Mouse (Mus musculus) heart, adult 2 months (tissue): ENCODE measurements around the gene Pigb. TPM values are rescaled to one million over a fixed set of nuclear protein-coding genes. Genes with fewer than 3 reads are reported as not detected.

Experiments
- DNase-seq, 2 experiments: peaks; one replicate each; pipeline ENCODE4 v3.0.0; 2021
- H3K27ac ChIP-seq: fragments of 200-600 bp; 2 replicates; pipeline ENCODE4 v1.8.1; 2022
- H3K27me3 ChIP-seq: fragments of 200-500 bp; 2 replicates; pipeline ENCODE4 v1.6.1; 2012; ENCODE audit warnings: mild to moderate bottlenecking, low read length, inconsistent platforms, mixed read lengths; ENCODE audit not compliant: control insufficient read depth, insufficient read depth
- H3K36me3 ChIP-seq: fragments of 200-500 bp; 2 replicates; pipeline ENCODE4 v1.6.1; 2012; ENCODE audit warnings: low read length, inconsistent platforms; ENCODE audit not compliant: control insufficient read depth, insufficient read depth
- H3K4me1 ChIP-seq: fragments of 200-500 bp; 2 replicates; pipeline ENCODE4 v1.6.1; 2011; ENCODE audit warnings: low read length; ENCODE audit not compliant: control insufficient read depth, insufficient read depth
- H3K4me3 ChIP-seq: fragments of 200-600 bp; 2 replicates; pipeline ENCODE4 v1.8.1; 2022
- H3K79me2 ChIP-seq: fragments of 200-500 bp; replicated peaks from 2 replicates; pipeline ENCODE4 v1.6.1; 2012; ENCODE audit warnings: mild to moderate bottlenecking, inconsistent platforms, low read length, moderate library complexity, mixed read lengths; ENCODE audit not compliant: control insufficient read depth, insufficient read depth
- H3K9ac ChIP-seq: fragments of 200-500 bp; 2 replicates; pipeline ENCODE4 v1.6.1; 2012; ENCODE audit warnings: low read depth, mild to moderate bottlenecking, control low read depth, inconsistent platforms, low read length, mixed read lengths
- CTCF ChIP-seq: fragments of 200-600 bp; IDR thresholded peaks from 2 replicates; pipeline ENCODE4 v1.8.1; 2022; ENCODE audit warnings: antibody characterized with exemption, mild to moderate bottlenecking, moderate library complexity
- EP300 ChIP-seq: fragments of 200-500 bp; IDR thresholded peaks from 2 replicates; pipeline ENCODE4 v1.6.1; 2011; ENCODE audit warnings: low read depth, low read length, control low read depth; ENCODE audit not compliant: insufficient read depth
- POLR2A ChIP-seq: fragments of 200-500 bp; IDR thresholded peaks from 2 replicates; pipeline ENCODE4 v1.6.1; 2011; ENCODE audit warnings: mild to moderate bottlenecking, low read depth, low read length, control low read depth; ENCODE audit not compliant: insufficient read depth
- WGBS: fragments of 180-500 bp; shearing (Covaris S2); methylation state at CpG from one replicate; pipeline ENCODE4 v1.1.7; 2018; 5-methylcytosine and 5-hydroxymethylcytosine counted together
- intact Hi-C: fragments of 180-260 bp; cut with DNase I; formaldehyde crosslinking; loops from one replicate; pipeline ENCODE4 v1.15.1; 2025
- polyA plus RNA-seq: library from polyadenylated mRNA; depleted of rRNA; stranded (reverse); fragments of >200 nt; gene quantifications from 2 replicates; pipeline ENCODE4 v1.2.3, GENCODE M21; 2012
- total RNA-seq, 2 experiments: library from RNA; stranded (reverse); gene quantifications; 2 replicates each; pipeline ENCODE4 v1.2.3; 2021

Pigb gene
- total and polyA plus RNA-seq, 3 experiments, result 1.6 to 4.5 (median 2.2) TPM

- no peak overlapping the region for H3K9ac ChIP-seq
- peaks cover 2% of the 10 kb centered on the region; the same call in 1 of the 2 replicates for H3K79me2 ChIP-seq
- no peaks in the 10 kb centered on the region; the same call in 1 of the 2 replicates for H3K36me3 ChIP-seq
- no peak overlapping the region for H3K4me3 ChIP-seq
- no peaks in the 10 kb centered on the region; the same call in 1 of the 2 replicates for H3K4me1 ChIP-seq
- TF ChIP-seq EP300, result no peak
- no peak for TF ChIP-seq CTCF
- no peak for TF ChIP-seq POLR2A
- WGBS, result 73% methylated on average over 7 of the region's 7 CpGs
- H3K27me3 ChIP-seq, result no peaks in the 10 kb centered on the region
- H3K27ac ChIP-seq, result no peak overlapping the region; the same call in 1 of the 2 replicates
- intact Hi-C loops, result no loop called here
- DNase-seq, result no peak
These were observed 43.4 kb downstream of the Pigb start for GRCm38 (mm10) chr9:72996806-72997205.

DNA sequence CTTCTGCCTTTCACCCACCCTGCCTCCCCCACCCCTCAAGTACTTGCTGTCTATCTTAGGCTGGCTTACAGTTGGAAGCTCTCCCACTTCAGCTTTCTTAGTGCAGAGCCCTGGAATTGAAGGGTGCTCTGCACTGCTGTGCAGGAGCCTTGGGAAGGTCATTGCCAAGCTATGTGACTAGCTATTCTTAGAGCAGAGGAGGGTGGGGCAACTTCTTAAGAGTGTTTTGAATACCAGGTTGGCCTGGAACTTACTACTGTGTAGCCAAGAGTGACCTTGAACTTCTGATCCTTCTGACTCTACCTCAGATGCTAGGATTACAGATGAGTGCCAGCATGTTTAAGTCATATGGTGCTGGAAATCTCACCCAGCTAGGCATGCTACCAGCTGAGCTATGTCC lies 44.0 kb downstream of the Pigb start:
- H3K9ac ChIP-seq, result no peak overlapping the region
- H3K36me3 ChIP-seq, result no peaks in the 10 kb centered on the region; the same call in 1 of the 2 replicates
- no peak for TF ChIP-seq POLR2A
- TF ChIP-seq CTCF, result no peak
- TF ChIP-seq EP300, result no peak
- no peak for DNase-seq
- no peak overlapping the region for H3K4me3 ChIP-seq
- no peaks in the 10 kb centered on the region; the same call in none of the 2 replicates for H3K4me1 ChIP-seq
- peaks cover 2% of the 10 kb centered on the region; the same call in 1 of the 2 replicates for H3K79me2 ChIP-seq
- no peak overlapping the region; the same call in 1 of the 2 replicates for H3K27ac ChIP-seq
- H3K27me3 ChIP-seq, result no peaks in the 10 kb centered on the region
- intact Hi-C loops, result no loop called here

DNA sequence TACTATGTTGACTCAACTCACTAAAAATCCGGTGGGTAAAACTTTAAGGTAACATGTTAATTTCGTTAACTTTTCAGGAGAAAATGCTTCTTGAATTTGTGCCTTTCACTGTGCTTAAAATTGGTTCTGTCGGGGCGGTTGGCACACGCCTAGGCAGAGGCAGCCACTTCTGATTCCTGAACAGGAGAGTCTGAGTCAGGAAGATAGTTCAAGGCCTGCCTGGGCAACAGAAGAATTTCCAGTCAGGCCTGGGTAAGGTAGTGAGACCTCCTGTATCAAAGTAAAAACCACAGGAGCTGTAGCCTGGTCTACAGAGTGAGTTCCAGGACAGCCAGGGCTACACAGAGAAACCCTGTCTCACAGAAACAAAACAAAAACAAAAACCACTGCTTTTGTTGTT lies 47.6 kb downstream of the Pigb start:
- Histone ChIP-seq H3K36me3 (no peaks in the 10 kb centered on the region; the same call in 1 of the 2 replicates), H3K9ac (no peak overlapping the region), H3K4me1 (no peaks in the 10 kb centered on the region; the same call in none of the 2 replicates), H3K79me2 (peaks cover 2% of the 10 kb centered on the region; the same call in 1 of the 2 replicates), H3K4me3 (no peak overlapping the region), H3K27me3 (no peaks in the 10 kb centered on the region), H3K27ac (no peak overlapping the region)
- TF ChIP-seq EP300 (no peak), POLR2A (no peak), CTCF (no peak)
- WGBS, result 90% methylated on average over 5 of the region's 5 CpGs
- intact Hi-C loops, result no loop called here
- DNase-seq, result no peak

DNA sequence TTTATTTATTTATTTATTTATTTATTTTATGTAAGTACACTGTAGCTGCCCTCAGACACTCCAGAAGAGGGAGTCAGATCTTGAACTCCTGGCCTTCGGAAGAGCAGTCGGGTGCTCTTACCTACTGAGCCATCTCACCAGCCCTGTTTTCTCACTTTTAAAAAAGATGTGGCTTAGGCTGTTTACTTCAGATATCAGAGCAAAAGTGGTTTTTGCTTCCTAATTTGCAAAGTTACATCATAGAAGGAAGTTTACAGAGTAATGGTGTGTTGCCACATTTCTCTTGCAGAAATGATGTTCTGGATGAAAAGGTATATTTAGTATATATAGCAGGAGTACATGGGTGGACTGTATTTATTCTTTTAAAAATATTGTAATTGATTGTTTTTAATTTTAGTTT lies 48.8 kb downstream of the Pigb start:
- Histone ChIP-seq H3K79me2 (peaks cover 2% of the 10 kb centered on the region; the same call in 1 of the 2 replicates), H3K4me1 (peaks cover 1% of the 10 kb centered on the region), H3K36me3 (no peaks in the 10 kb centered on the region; the same call in 1 of the 2 replicates), H3K27ac (no peak overlapping the region), H3K27me3 (no peaks in the 10 kb centered on the region), H3K4me3 (no peak overlapping the region), H3K9ac (no peak overlapping the region)
- DNase-seq, result no peak
- intact Hi-C loops, result no loop called here
- TF ChIP-seq POLR2A, result no peak
- TF ChIP-seq EP300, result no peak
- TF ChIP-seq CTCF, result no peak
- 97% methylated on average over 2 of the region's 2 CpGs for WGBS

DNA sequence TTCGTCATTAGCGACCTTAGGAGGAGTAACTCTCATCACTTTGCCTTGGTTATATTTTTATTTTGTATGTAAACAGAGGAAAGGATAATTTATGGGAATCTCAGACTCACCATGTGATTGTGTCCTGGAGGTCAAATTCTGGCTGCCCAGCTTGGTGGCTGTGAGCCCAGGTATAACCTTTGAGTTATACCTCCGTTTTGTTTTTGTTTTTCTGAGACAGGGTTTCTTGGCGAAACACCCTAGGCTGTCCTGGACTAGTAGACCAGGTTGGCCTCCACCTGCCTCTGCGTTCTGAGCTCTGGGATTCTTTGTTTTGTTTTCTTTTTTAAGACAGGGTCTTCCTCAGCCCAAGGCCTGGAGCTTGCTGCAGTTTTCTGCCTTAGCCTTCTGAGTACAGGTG lies 51.5 kb downstream of the Pigb start:
- Histone ChIP-seq H3K4me1 (peaks cover 1% of the 10 kb centered on the region), H3K36me3 (no peaks in the 10 kb centered on the region), H3K79me2 (no peaks in the 10 kb centered on the region; the same call in 1 of the 2 replicates), H3K9ac (no peak overlapping the region), H3K27ac (no peak overlapping the region), H3K4me3 (no peak overlapping the region), H3K27me3 (no peaks in the 10 kb centered on the region)
- no peak for DNase-seq
- TF ChIP-seq EP300 (no peak), CTCF (no peak), POLR2A (no peak)
- intact Hi-C loops, result loop anchor here (5.0 kb wide), 2 partner anchors 49 to 124 kb away; partner anchors contain the start of gene Rsl24d1
- 84% methylated on average over 5 of the region's 5 CpGs for WGBS

- Histone ChIP-seq H3K27ac (no peak overlapping the region), H3K9ac (no peak overlapping the region), H3K27me3 (no peaks in the 10 kb centered on the region), H3K79me2 (no peaks in the 10 kb centered on the region), H3K4me3 (no peak overlapping the region), H3K36me3 (no peaks in the 10 kb centered on the region), H3K4me1 (peaks cover 1% of the 10 kb centered on the region)
- DNase-seq, result no peak
- WGBS, result 59% methylated on average over 3 of the region's 3 CpGs
- TF ChIP-seq CTCF (no peak), EP300 (no peak), POLR2A (no peak)
- intact Hi-C loops, result loop anchor here (5.0 kb wide), 2 partner anchors 50 to 125 kb away; partner anchors contain the start of gene Rsl24d1
These were observed 52.5 kb downstream of the Pigb start for GRCm38 (mm10) chr9:72987703-72988102.
